Mouse (Mus musculus) hindbrain, embryonic 13.5 days (tissue): Measurements from ENCODE around the gene E2f4. TPM values are rescaled to one million over a fixed set of nuclear protein-coding genes. Genes with fewer than 3 reads are reported as not detected.

Experiments used
- ATAC-seq: fragments of 200-750 bp; cut with Nextera tagmentation; 2 replicates; pipeline ENCODE4 v1.8.0; 2017; ENCODE audit warnings: moderate TSS enrichment; ENCODE audit not compliant: low FRiP score
- H3K27ac ChIP-seq: fragments of 300-500 bp; sonication (generic); 2 replicates; pipeline ENCODE4 v1.5.1; 2015; ENCODE audit warnings: inconsistent platforms, mild to moderate bottlenecking, moderate library complexity
- H3K27me3 ChIP-seq: fragments of 300-500 bp; sonication (generic); 2 replicates; pipeline ENCODE4 v1.6.1; 2015; ENCODE audit warnings: mild to moderate bottlenecking, inconsistent platforms
- H3K36me3 ChIP-seq: fragments of 300-500 bp; sonication (generic); 2 replicates; pipeline ENCODE4 v1.6.1; 2015; ENCODE audit warnings: mild to moderate bottlenecking, inconsistent platforms
- H3K4me1 ChIP-seq: fragments of 300-500 bp; sonication (generic); replicated peaks from 2 replicates; pipeline ENCODE4 v1.6.1; 2015; ENCODE audit warnings: inconsistent platforms
- H3K4me2 ChIP-seq: fragments of 300-500 bp; sonication (generic); 2 replicates; pipeline ENCODE4 v1.6.1; 2015; ENCODE audit warnings: inconsistent platforms, mild to moderate bottlenecking, moderate library complexity
- H3K4me3 ChIP-seq: fragments of 300-500 bp; sonication (generic); 2 replicates; pipeline ENCODE4 v1.5.1; 2015; ENCODE audit warnings: mild to moderate bottlenecking, inconsistent platforms
- H3K9ac ChIP-seq: fragments of 300-500 bp; sonication (generic); 2 replicates; pipeline ENCODE4 v1.6.1; 2015; ENCODE audit warnings: mild to moderate bottlenecking, inconsistent platforms
- H3K9me3 ChIP-seq: fragments of 300-500 bp; sonication (generic); 2 replicates; pipeline ENCODE4 v1.6.1; 2016; ENCODE audit warnings: inconsistent platforms
- WGBS: fragments of 180-500 bp; shearing (Covaris S2); methylation state at CpG from one replicate; pipeline ENCODE4 v1.1.7; 2015; 5-methylcytosine and 5-hydroxymethylcytosine counted together
- microRNA counts: library from miRNA; unstranded; fragments of <30 nt; microRNA quantifications from one replicate; lab custom pipeline; 2016
- microRNA-seq: library from miRNA; unstranded; fragments of <30 nt; microRNA quantifications from one replicate; pipeline ENCODE4, GENCODE M21; 2016
- polyA plus RNA-seq: library from polyadenylated mRNA; unstranded; fragments of >200 nt; fragmentation: Nextera tagmentation; extraction: Ambion mirVana; gene quantifications from 2 replicates; pipeline ENCODE4 v1.2.1, GENCODE M21; 2015

E2f4 gene
- polyA plus RNA-seq, 1 experiment from 2014 or later = 45.6 TPM

GRCm38 (mm10) chr8:105348450-105349095, 51.1 kb downstream of the E2f4 start, which contains the start of gene Slc9a5:
TSS of gene Slc9a5 (plus strand) at chr8:105348843.
- peak within 1 kb of the TSS; percentile 72 for H3K4me3 ChIP-seq
- peak; percentile 30 for ATAC-seq
- peaks cover 47% of the 10 kb centered on the region for H3K4me1 ChIP-seq
- H3K27me3 ChIP-seq = peaks cover 22% of the 10 kb centered on the region
- no peaks in the 10 kb centered on the region for H3K9me3 ChIP-seq
- WGBS = under 1% methylated on average over 34 of the region's 34 CpGs
- peak within 1 kb of the TSS; percentile 80 for H3K27ac ChIP-seq
- H3K36me3 ChIP-seq = no peaks in the 10 kb centered on the region
- peak within 1 kb of the TSS; percentile 88 for H3K9ac ChIP-seq
- H3K4me2 ChIP-seq = peak within 1 kb of the TSS; percentile 94

- Histone ChIP-seq H3K36me3 (no peaks in the 10 kb centered on the region), H3K4me3 (peak overlapping the region; percentile 72), H3K4me1 (peaks cover 47% of the 10 kb centered on the region), H3K27ac (peak overlapping the region; percentile 80), H3K9ac (peak overlapping the region; percentile 88), H3K4me2 (peak overlapping the region; percentile 94), H3K27me3 (peaks cover 22% of the 10 kb centered on the region), H3K9me3 (no peaks in the 10 kb centered on the region)
- peak; percentile 49 for ATAC-seq
- under 1% methylated on average over 38 of the region's 48 CpGs for WGBS
These were observed 51.8 kb downstream of the E2f4 start for GRCm38 (mm10) chr8:105349096-105349771.

GRCm38 (mm10) chr8:105350186-105350585, 52.7 kb downstream of the E2f4 start:
- Histone ChIP-seq H3K27me3 (peaks cover 22% of the 10 kb centered on the region), H3K27ac (peak overlapping the region; percentile 80; the same call in 1 of the 2 replicates), H3K4me2 (peak overlapping the region; percentile 94), H3K9ac (peak overlapping the region; percentile 88), H3K4me1 (peaks cover 50% of the 10 kb centered on the region), H3K9me3 (no peaks in the 10 kb centered on the region), H3K4me3 (peak overlapping the region; percentile 72), H3K36me3 (no peaks in the 10 kb centered on the region)
- no peak for ATAC-seq
- WGBS = 41% methylated on average over 7 of the region's 7 CpGs

GRCm38 (mm10) chr8:105353583-105354135, 56.2 kb downstream of the E2f4 start:
- Histone ChIP-seq H3K36me3 (peaks cover 27% of the 10 kb centered on the region), H3K9me3 (no peaks in the 10 kb centered on the region), H3K4me1 (peaks cover 25% of the 10 kb centered on the region), H3K4me2 (no peak overlapping the region), H3K9ac (no peak overlapping the region), H3K4me3 (no peak overlapping the region), H3K27me3 (0 out of 2 replicates have a peak, but pooled peaks cover 3% of the 10 kb centered on the region), H3K27ac (no peak overlapping the region)
- ATAC-seq = no peak
- 74% methylated on average over 8 of the region's 8 CpGs for WGBS

GRCm38 (mm10) chr8:105354549-105354948, 57.1 kb downstream of the E2f4 start:
- 92% methylated on average over 4 of the region's 4 CpGs for WGBS
- Histone ChIP-seq H3K9me3 (no peaks in the 10 kb centered on the region), H3K4me2 (no peak overlapping the region), H3K36me3 (peaks cover 33% of the 10 kb centered on the region), H3K9ac (no peak overlapping the region), H3K27ac (no peak overlapping the region), H3K27me3 (0 out of 2 replicates have a peak, but pooled peaks cover 3% of the 10 kb centered on the region), H3K4me1 (peaks cover 25% of the 10 kb centered on the region), H3K4me3 (no peak overlapping the region)
- no peak for ATAC-seq

MicroRNAs within 50 kb of the gene (microRNA counts, 519-probe panel; counts per million panel counts)
- microRNA mmu-miR-328 (lab: Ali Mortazavi, UCI) = 3,478 counts per million, percentile 44 among the panel's probes with 10 or more counts

Small RNA genes within 50 kb of the gene (microRNA-seq; reads per million reads assigned to microRNA genes)
- gene Gm27320 (not detected), gene Mir328 (359 reads per million, percentile 64 among the genes with 10 or more reads in this experiment)

Other genes with a start within 250 kb of the E2f4 start
- gene Ces3a, start 249.1 kb upstream of the E2f4 start, polyA plus RNA-seq = not detected in 2 replicates
- gene Ces3b, start 213.9 kb upstream of the E2f4 start, polyA plus RNA-seq = not detected in 2 replicates
- not detected in 2 replicates for gene Ces4a, start 165.9 kb upstream of the E2f4 start, polyA plus RNA-seq
- 33.0 and 35.6 TPM in 2 replicates for gene Cbfb, start 127.0 kb upstream of the E2f4 start, polyA plus RNA-seq
- gene D230025D16Rik, start 72.5 kb upstream of the E2f4 start, polyA plus RNA-seq = 27.4 and 29.5 TPM in 2 replicates
- 6.2 and 6.7 TPM in 2 replicates for gene B3gnt9, start 42.5 kb upstream of the E2f4 start, polyA plus RNA-seq
- gene Tradd, start 33.1 kb upstream of the E2f4 start, polyA plus RNA-seq = 19.9 and 21.1 TPM in 2 replicates
- gene Fbxl8, start 33.0 kb upstream of the E2f4 start, polyA plus RNA-seq = 1.1 and 1.2 TPM in 2 replicates
- 0.27 and 0.44 TPM in 2 replicates for gene Hsf4, start 27.9 kb upstream of the E2f4 start, polyA plus RNA-seq
- 3.9 and 4.5 TPM in 2 replicates for gene Nol3, start 21.5 kb upstream of the E2f4 start, polyA plus RNA-seq
- gene 4931428F04Rik, start 7.8 kb upstream of the E2f4 start, polyA plus RNA-seq = 114 and 119 TPM in 2 replicates
- gene Exoc3l, start 1.6 kb upstream of the E2f4 start, polyA plus RNA-seq = 14.3 and 14.6 TPM in 2 replicates
- gene Elmo3, start 7.9 kb downstream of the E2f4 start, polyA plus RNA-seq = 1.5 and 1.6 TPM in 2 replicates
- gene Lrrc29, start 28.6 kb downstream of the E2f4 start, polyA plus RNA-seq = 0.82 and 1.4 TPM in 2 replicates
- 133 and 136 TPM in 2 replicates for gene Tmem208, start 28.7 kb downstream of the E2f4 start, polyA plus RNA-seq
- gene Fhod1, start 50.3 kb downstream of the E2f4 start, polyA plus RNA-seq = 0.74 and 0.76 TPM in 2 replicates
- gene Slc9a5, start 51.2 kb downstream of the E2f4 start, polyA plus RNA-seq = 7.3 and 7.4 TPM in 2 replicates
- gene Plekhg4, start 75.6 kb downstream of the E2f4 start, polyA plus RNA-seq = 1.6 and 1.9 TPM in 2 replicates
- not detected in 2 replicates for gene Kctd19, start 115.8 kb downstream of the E2f4 start, polyA plus RNA-seq
- gene Lrrc36, start 115.9 kb downstream of the E2f4 start, polyA plus RNA-seq = 1.1 and 1.7 TPM in 2 replicates
- gene Tppp3, start 173.9 kb downstream of the E2f4 start, polyA plus RNA-seq = 170 and 181 TPM in 2 replicates
- gene Zdhhc1, start 199.2 kb downstream of the E2f4 start, polyA plus RNA-seq = 30.9 and 34.3 TPM in 2 replicates
- gene Hsd11b2, start 221.1 kb downstream of the E2f4 start, polyA plus RNA-seq = 7.8 and 11.0 TPM in 2 replicates